Mouse (Mus musculus) forebrain, embryonic 15.5 days (tissue): ENCODE data around the gene Hmgcs2. TPM values are rescaled to one million over a fixed set of nuclear protein-coding genes. Genes with fewer than 3 reads are reported as not detected.

Source experiments
- ATAC-seq: fragments of 200-750 bp; cut with Nextera tagmentation; replicated peaks from 2 replicates; pipeline ENCODE4 v1.8.0; 2017; ENCODE audit warnings: mild to moderate bottlenecking, moderate TSS enrichment, moderate library complexity
- H3K27ac ChIP-seq: fragments of 300-500 bp; sonication (generic); replicated peaks from 2 replicates; pipeline ENCODE4 v1.5.1; 2015; ENCODE audit warnings: mild to moderate bottlenecking, inconsistent platforms
- H3K27me3 ChIP-seq: fragments of 300-500 bp; sonication (generic); 2 replicates; pipeline ENCODE4 v1.6.1; 2015; ENCODE audit warnings: inconsistent platforms
- H3K36me3 ChIP-seq: fragments of 300-500 bp; sonication (generic); 2 replicates; pipeline ENCODE4 v1.6.1; 2015; ENCODE audit warnings: mild to moderate bottlenecking, inconsistent platforms
- H3K4me1 ChIP-seq: fragments of 300-500 bp; sonication (generic); 2 replicates; pipeline ENCODE4 v1.6.1; 2015; ENCODE audit warnings: inconsistent platforms
- H3K4me2 ChIP-seq: fragments of 300-500 bp; sonication (generic); replicated peaks from 2 replicates; pipeline ENCODE4 v1.6.1; 2015; ENCODE audit warnings: mild to moderate bottlenecking, inconsistent platforms
- H3K4me3 ChIP-seq: fragments of 300-500 bp; sonication (generic); 2 replicates; pipeline ENCODE4 v1.5.1; 2015; ENCODE audit warnings: mild to moderate bottlenecking, inconsistent platforms
- H3K9ac ChIP-seq: fragments of 300-500 bp; sonication (generic); replicated peaks from 2 replicates; pipeline ENCODE4 v1.6.1; 2015; ENCODE audit warnings: mild to moderate bottlenecking, inconsistent platforms
- H3K9me3 ChIP-seq: fragments of 300-500 bp; sonication (generic); 2 replicates; pipeline ENCODE4 v1.6.1; 2016; ENCODE audit warnings: inconsistent platforms
- WGBS: fragments of 180-500 bp; shearing (Covaris S2); methylation state at CpG from one replicate; pipeline ENCODE4 v1.1.7; 2015; ENCODE audit warnings: mixed read lengths; 5-methylcytosine and 5-hydroxymethylcytosine counted together
- polyA plus RNA-seq: library from polyadenylated mRNA; unstranded; fragments of >200 nt; fragmentation: Nextera tagmentation; extraction: Ambion mirVana; gene quantifications from 2 replicates; pipeline ENCODE4 v1.2.1, GENCODE M21; 2015

The Hmgcs2 gene
- polyA plus RNA-seq, 1 experiment from 2014 or later = 8.2 TPM

- no peak for ATAC-seq
- H3K27me3 ChIP-seq = no peaks in the 10 kb centered on the region
- WGBS = 90% methylated on average over 3 of the region's 3 CpGs
- H3K27ac ChIP-seq = no peak overlapping the region
- H3K9ac ChIP-seq = no peak overlapping the region
- H3K4me3 ChIP-seq = no peak overlapping the region
- peaks cover 11% of the 10 kb centered on the region for H3K4me1 ChIP-seq
- no peaks in the 10 kb centered on the region for H3K36me3 ChIP-seq
- no peaks in the 10 kb centered on the region for H3K9me3 ChIP-seq
- no peak overlapping the region for H3K4me2 ChIP-seq
Measured at GRCm38 (mm10) chr3:98343235-98343634, 63.0 kb downstream of the Hmgcs2 start.

- Histone ChIP-seq H3K27ac (no peak overlapping the region), H3K4me2 (no peak overlapping the region), H3K4me3 (no peak overlapping the region), H3K9me3 (no peaks in the 10 kb centered on the region), H3K4me1 (no peaks in the 10 kb centered on the region), H3K9ac (no peak overlapping the region), H3K27me3 (no peaks in the 10 kb centered on the region), H3K36me3 (no peaks in the 10 kb centered on the region)
- no peak for ATAC-seq
- 89% methylated on average over 6 of the region's 6 CpGs for WGBS
Measured at GRCm38 (mm10) chr3:98348106-98348505, 67.9 kb downstream of the Hmgcs2 start.

GRCm38 (mm10) chr3:98348705-98349104 is 68.5 kb downstream of the Hmgcs2 start:
- WGBS = 25% methylated on average over 8 of the region's 8 CpGs
- Histone ChIP-seq H3K27ac (no peak overlapping the region), H3K4me2 (no peak overlapping the region), H3K9ac (no peak overlapping the region), H3K4me3 (no peak overlapping the region), H3K9me3 (no peaks in the 10 kb centered on the region), H3K36me3 (no peaks in the 10 kb centered on the region), H3K4me1 (no peaks in the 10 kb centered on the region), H3K27me3 (no peaks in the 10 kb centered on the region)
- peak; percentile 62; the same call in 1 of the 2 replicates for ATAC-seq

GRCm38 (mm10) chr3:98353892-98354291 is 73.7 kb downstream of the Hmgcs2 start:
- Histone ChIP-seq H3K4me3 (no peak overlapping the region), H3K27me3 (no peaks in the 10 kb centered on the region), H3K4me1 (no peaks in the 10 kb centered on the region), H3K36me3 (no peaks in the 10 kb centered on the region), H3K4me2 (no peak overlapping the region), H3K27ac (no peak overlapping the region), H3K9me3 (no peaks in the 10 kb centered on the region), H3K9ac (no peak overlapping the region)
- ATAC-seq = no peak
- 35% methylated on average over 7 of the region's 7 CpGs for WGBS

GRCm38 (mm10) chr3:98355344-98356025 is 75.2 kb downstream of the Hmgcs2 start:
- Histone ChIP-seq H3K9me3 (no peaks in the 10 kb centered on the region), H3K4me3 (no peak overlapping the region), H3K36me3 (no peaks in the 10 kb centered on the region), H3K27me3 (no peaks in the 10 kb centered on the region), H3K27ac (no peak overlapping the region), H3K9ac (no peak overlapping the region), H3K4me2 (no peak overlapping the region), H3K4me1 (no peaks in the 10 kb centered on the region)
- 55% methylated on average over 10 of the region's 10 CpGs for WGBS
- ATAC-seq = peak; percentile 32; the same call in 1 of the 2 replicates

GRCm38 (mm10) chr3:98356026-98356365 is 75.8 kb downstream of the Hmgcs2 start:
- Histone ChIP-seq H3K9ac (no peak overlapping the region), H3K9me3 (no peaks in the 10 kb centered on the region), H3K27me3 (no peaks in the 10 kb centered on the region), H3K36me3 (no peaks in the 10 kb centered on the region), H3K27ac (no peak overlapping the region), H3K4me3 (no peak overlapping the region), H3K4me2 (no peak overlapping the region), H3K4me1 (no peaks in the 10 kb centered on the region)
- WGBS = 65% methylated on average over 6 of the region's 6 CpGs
- no peak for ATAC-seq

GRCm38 (mm10) chr3:98356632-98357370 is 76.6 kb downstream of the Hmgcs2 start:
- Histone ChIP-seq H3K36me3 (no peaks in the 10 kb centered on the region), H3K27me3 (no peaks in the 10 kb centered on the region), H3K4me1 (no peaks in the 10 kb centered on the region), H3K9me3 (no peaks in the 10 kb centered on the region), H3K9ac (no peak overlapping the region), H3K4me2 (no peak overlapping the region), H3K4me3 (no peak overlapping the region), H3K27ac (no peak overlapping the region)
- 67% methylated on average over 3 of the region's 3 CpGs for WGBS
- no peak for ATAC-seq

Other genes starting within 250 kb of the Hmgcs2 start
- not detected in 2 replicates for gene Adam30, start 119.8 kb upstream of the Hmgcs2 start, polyA plus RNA-seq
- gene Reg4, start 58.3 kb upstream of the Hmgcs2 start, polyA plus RNA-seq = not detected in 2 replicates
- 188 and 194 TPM in 2 replicates for gene Phgdh, start 59.6 kb downstream of the Hmgcs2 start, polyA plus RNA-seq
- 15.5 and 16.0 TPM in 2 replicates for gene Zfp697, start 102.0 kb downstream of the Hmgcs2 start, polyA plus RNA-seq
- not detected in 2 replicates for gene Gm4450, start 176.7 kb downstream of the Hmgcs2 start, polyA plus RNA-seq
- gene Hsd3b4, start 230.1 kb downstream of the Hmgcs2 start, polyA plus RNA-seq = not detected in 2 replicates